Mouse (Mus musculus): ENCODE results near the gene Tmem41b.
"Not testable (repeated sequence)": the region's sequence is repeated elsewhere in the genome, so short reads cannot be mapped to it uniquely, and the experiment has no call there.

The Tmem41b gene

GRCm38 (mm10) chr7:109986775-109987174 lies at the start of gene Tmem41b:
TSS of gene Tmem41b (minus strand) at chr7:109986929.
- not testable (repeated sequence) for DNase-seq (ENCODE audit: low read depth, low spot score)

GRCm38 (mm10) chr7:110030342-110030741 lies 43.6 kb upstream of the Tmem41b start:
- DNase-seq (ENCODE audit: low read depth, low spot score), result no peak

- DNase-seq (ENCODE audit: low read depth, low spot score), result no peak
These were observed 42.1 kb upstream of the Tmem41b start for GRCm38 (mm10) chr7:110028826-110029225.

- no peak for DNase-seq (ENCODE audit: low read depth, low spot score)
These were observed 39.9 kb upstream of the Tmem41b start for GRCm38 (mm10) chr7:110026594-110026993.

- no peak for DNase-seq (ENCODE audit: low read depth, low spot score)
These were observed 36.8 kb upstream of the Tmem41b start for GRCm38 (mm10) chr7:110023553-110023952.

- peak; percentile 15 for DNase-seq (ENCODE audit: low read depth, low spot score)
These were observed 32.1 kb upstream of the Tmem41b start for GRCm38 (mm10) chr7:110018631-110019482.

GRCm38 (mm10) chr7:110018117-110018630 lies 31.4 kb upstream of the Tmem41b start, which contains the start of gene Ipo7:
TSS of gene Ipo7 (plus strand) at chr7:110018274.
- peak; percentile 77 for DNase-seq (ENCODE audit: low read depth, low spot score)

- DNase-seq (ENCODE audit: low read depth, low spot score), result no peak
These were observed 27.5 kb upstream of the Tmem41b start for GRCm38 (mm10) chr7:110014272-110014671.

- DNase-seq (ENCODE audit: low read depth, low spot score), result no peak
These were observed 24.7 kb upstream of the Tmem41b start for GRCm38 (mm10) chr7:110011417-110011816.

- DNase-seq (ENCODE audit: low read depth, low spot score), result no peak
These were observed 22.4 kb upstream of the Tmem41b start for GRCm38 (mm10) chr7:110009084-110009483.

GRCm38 (mm10) chr7:110008513-110008912 lies 21.8 kb upstream of the Tmem41b start:
- DNase-seq (ENCODE audit: low read depth, low spot score), result no peak

- DNase-seq (ENCODE audit: low read depth, low spot score), result no peak
These were observed 19.9 kb upstream of the Tmem41b start for GRCm38 (mm10) chr7:110006471-110007195.

- DNase-seq (ENCODE audit: low read depth, low spot score), result no peak
These were observed 19.2 kb upstream of the Tmem41b start for GRCm38 (mm10) chr7:110005976-110006375.

- no peak for DNase-seq (ENCODE audit: low read depth, low spot score)
These were observed 16.2 kb upstream of the Tmem41b start for GRCm38 (mm10) chr7:110002968-110003367.

GRCm38 (mm10) chr7:110002092-110002491 lies 15.4 kb upstream of the Tmem41b start:
- DNase-seq (ENCODE audit: low read depth, low spot score), result no peak

GRCm38 (mm10) chr7:109998388-109998787 lies 11.7 kb upstream of the Tmem41b start:
- no peak for DNase-seq (ENCODE audit: low read depth, low spot score)

GRCm38 (mm10) chr7:109993157-109993959 lies 6.6 kb upstream of the Tmem41b start:
- DNase-seq (ENCODE audit: low read depth, low spot score), result no peak

- DNase-seq (ENCODE audit: low read depth, low spot score), result no peak
These were observed 4.6 kb upstream of the Tmem41b start for GRCm38 (mm10) chr7:109991286-109991685.

GRCm38 (mm10) chr7:109986133-109986669 lies 528 bp downstream of the Tmem41b start:
- DNase-seq (ENCODE audit: low read depth, low spot score), result peak; percentile 98

- DNase-seq (ENCODE audit: low read depth, low spot score), result peak; percentile 25
These were observed 1.0 kb downstream of the Tmem41b start for GRCm38 (mm10) chr7:109985661-109986132.

- DNase-seq (ENCODE audit: low read depth, low spot score), result not testable (repeated sequence)
These were observed 2.1 kb downstream of the Tmem41b start for GRCm38 (mm10) chr7:109984608-109985007.
